Mouse (Mus musculus): ENCODE data around the gene Tgfb1. TPM values are rescaled to one million over a fixed set of nuclear protein-coding genes. Genes with fewer than 3 reads are reported as not detected.
A peak's percentile ranks its signal among the peaks of the same experiment; 100 is the strongest.
"Not testable (repeated sequence)": the region's sequence is repeated elsewhere in the genome, so short reads cannot be mapped to it uniquely, and the experiment has no call there.

The Tgfb1 gene
- total RNA-seq, 2 experiments from 2014 or later = 21.4 to 24.6 TPM

GRCm38 (mm10) chr7:25703793-25704494, 17.1 kb downstream of the Tgfb1 start:
- DNase-seq (ENCODE audit: low spot score in 2 of 2) = no peak

DNA sequence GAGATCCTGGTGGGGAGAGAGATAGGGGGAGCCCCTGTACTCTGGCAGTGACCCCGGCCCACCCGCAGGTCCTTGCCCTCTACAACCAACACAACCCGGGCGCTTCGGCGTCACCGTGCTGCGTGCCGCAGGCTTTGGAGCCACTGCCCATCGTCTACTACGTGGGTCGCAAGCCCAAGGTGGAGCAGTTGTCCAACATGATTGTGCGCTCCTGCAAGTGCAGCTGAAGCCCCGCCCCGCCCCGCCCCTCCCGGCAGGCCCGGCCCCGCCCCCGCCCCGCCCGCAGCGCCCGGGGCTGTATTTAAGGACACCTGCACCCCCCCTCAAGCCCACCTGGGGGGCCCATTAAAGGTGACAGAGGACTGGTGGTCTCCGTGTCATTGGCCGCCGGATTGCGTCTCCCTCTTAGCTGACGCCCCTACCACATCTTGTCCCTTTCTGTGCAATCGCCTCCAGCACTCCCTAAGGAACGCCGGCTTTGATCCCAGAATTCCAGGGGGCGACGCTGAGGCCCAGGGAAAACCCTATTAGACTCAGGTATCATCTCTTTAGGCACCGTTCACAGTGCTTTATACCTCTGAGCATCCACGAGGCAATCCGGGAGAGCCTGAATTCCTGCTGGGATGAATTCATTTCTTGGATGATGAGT, 18.0 kb downstream of the Tgfb1 start:
- DNase-seq (ENCODE audit: low spot score in 2 of 2) = no peak

GRCm38 (mm10) chr7:25705801-25706251, 19.0 kb downstream of the Tgfb1 start:
- no peak for DNase-seq (ENCODE audit: low spot score in 2 of 2)

GRCm38 (mm10) chr7:25706578-25707170, 19.9 kb downstream of the Tgfb1 start:
- no peak for DNase-seq (ENCODE audit: low spot score in 2 of 2)

DNA sequence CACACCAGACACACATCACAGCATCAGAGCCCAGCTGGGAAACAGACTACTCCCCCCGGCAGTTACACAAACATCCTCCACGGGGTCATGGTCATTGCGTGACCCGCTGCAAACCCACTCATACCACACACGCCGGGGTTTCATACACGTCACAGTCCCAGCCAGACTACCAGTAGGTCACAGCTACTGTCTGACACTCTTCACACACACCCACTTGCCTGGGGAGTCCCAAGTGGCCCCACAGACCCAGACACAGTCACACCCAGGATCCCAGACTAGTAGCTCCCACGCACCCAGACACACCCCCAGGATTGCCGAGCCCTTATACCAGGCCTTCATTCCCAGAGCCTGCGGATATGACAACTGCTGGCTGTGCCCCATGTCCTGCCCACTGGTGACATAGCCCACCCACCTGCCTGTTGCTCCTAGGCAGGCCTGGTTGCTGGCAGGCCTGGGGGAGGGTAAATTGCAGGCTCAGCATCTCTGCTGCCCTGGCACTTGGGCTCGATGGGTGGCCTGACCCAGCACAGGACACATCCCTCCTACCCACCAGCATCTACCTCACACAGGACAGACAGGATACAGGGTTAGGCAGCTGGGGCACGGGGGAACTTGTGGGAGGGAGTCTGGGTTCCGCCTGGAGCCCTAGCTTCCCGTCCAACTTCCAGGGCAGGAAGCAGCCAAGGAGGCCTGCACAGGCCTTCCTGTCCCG, 20.9 kb downstream of the Tgfb1 start:
- no peak for DNase-seq (ENCODE audit: low spot score in 2 of 2)

DNA sequence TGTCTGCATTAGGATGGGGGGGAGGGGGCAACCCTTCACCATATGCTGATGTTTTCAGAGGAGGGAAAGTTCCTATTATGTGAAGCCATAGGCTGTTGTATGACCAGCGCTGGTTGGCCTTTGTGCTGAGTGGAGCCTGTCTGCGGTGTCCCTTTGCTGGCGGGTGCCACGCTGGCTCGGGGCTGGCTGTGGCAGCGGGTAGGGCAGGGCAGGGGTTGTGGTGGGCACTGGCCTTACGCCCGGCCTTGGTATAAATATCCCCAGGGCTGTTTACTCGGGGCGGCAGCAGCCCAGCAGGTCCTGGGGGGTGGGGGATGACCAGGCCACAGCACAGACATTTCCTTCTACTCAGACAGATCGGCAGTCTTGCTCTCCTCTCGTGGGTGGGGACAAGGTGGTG, 23.2 kb downstream of the Tgfb1 start:
- peak in 1 of 2 experiments; percentile 30 for DNase-seq (ENCODE audit: low spot score in 2 of 2)

DNA sequence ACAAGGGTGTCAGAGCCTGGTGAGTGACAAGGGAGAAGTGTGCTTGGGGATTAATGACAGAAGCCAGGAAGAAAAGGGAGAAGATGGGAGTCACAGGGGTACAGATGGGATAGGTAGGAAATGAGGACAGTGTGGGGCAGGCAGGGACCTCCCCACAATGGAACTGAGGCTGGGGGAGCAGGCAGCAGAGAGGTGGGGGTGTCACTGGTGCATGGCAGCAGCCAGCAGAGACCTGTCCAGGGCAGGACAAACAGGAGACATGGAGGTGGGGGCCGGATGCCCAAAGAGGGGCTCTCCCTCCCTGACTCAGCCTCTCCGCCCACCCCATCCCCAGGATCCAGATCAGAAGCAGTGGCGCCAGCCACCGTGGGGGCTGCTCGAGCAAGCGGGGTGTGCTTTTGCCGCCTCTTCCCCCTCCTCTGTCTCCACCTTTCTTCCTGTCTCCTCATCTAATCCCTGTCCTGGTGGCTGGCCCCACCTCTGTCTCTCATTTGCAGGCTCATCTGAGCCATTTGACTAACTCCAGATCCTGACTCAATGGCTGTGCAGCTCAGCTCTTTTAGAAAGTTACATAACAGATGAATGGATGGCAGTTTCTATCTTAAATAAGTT, 23.8 kb downstream of the Tgfb1 start:
- peak in 1 of 2 experiments; percentile 15 for DNase-seq (ENCODE audit: low spot score in 2 of 2)

DNA sequence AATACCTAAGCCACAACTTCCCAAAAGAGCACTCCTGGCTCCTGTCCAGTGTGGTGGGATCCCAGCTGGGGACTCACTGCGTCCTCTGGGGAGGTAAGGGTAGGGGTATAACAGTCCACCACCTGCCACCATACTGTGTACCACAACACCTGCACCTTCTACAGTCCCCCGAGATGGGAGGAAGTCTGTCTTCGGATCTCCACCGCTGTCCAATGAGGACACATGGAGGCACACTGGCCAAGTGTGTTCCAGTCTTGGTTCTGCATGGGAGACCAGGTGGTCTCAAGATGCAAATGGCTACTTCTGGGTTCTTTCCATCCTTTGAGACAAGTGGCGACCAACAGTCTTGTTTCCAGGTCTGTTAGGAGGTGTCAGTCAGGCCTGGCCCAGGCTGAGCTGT, 24.4 kb downstream of the Tgfb1 start:
- peak in 1 of 2 experiments; percentile 9 for DNase-seq (ENCODE audit: low spot score in 2 of 2)

DNA sequence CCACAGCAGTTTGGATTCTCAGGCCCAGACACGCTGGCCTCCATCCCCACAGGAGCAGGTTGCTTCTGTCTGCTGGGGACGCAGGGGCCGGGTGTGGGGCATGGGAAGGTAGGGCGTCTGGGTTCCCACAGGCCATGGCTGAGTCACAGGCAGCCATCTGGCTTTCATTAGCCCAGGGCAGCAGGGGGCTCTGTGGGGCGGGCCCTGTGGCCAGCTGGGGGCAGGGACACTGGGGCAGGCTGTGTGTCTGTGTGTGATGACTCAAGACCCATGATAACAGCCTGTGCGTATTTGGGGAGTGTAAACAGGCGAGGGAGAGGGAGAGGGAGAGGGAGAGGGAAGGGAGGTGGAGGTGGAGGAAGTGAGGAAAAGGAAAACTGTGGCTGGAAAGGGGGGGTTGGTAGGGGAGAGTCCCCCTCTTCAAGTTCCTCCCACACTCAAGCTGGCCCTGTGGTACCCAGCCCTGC, 25.0 kb downstream of the Tgfb1 start:
- DNase-seq (ENCODE audit: low spot score in 2 of 2) = peak in 1 of 2 experiments; percentile 19

DNA sequence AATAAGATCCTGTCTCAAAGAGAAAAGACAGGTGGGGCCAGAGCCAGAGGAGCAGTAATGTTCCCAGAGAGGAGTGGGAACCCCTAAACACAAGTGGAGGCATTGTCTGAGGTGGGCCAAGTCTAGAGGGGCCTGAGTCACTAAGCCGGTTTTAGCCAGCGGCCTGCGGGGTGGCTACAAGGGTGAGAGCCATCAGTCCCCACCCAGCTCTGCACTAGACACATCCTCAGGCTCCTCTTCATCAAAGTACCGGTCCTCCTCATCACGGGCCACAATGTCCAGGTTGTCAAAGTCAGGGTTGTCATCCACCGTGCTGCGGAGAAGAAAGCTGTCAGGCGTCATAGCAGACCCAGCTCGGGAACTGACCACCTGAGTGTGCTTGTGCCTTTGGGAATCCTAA, 26.0 kb downstream of the Tgfb1 start:
- DNase-seq (ENCODE audit: low spot score in 2 of 2) = peak in 1 of 2 experiments; percentile 6

DNA sequence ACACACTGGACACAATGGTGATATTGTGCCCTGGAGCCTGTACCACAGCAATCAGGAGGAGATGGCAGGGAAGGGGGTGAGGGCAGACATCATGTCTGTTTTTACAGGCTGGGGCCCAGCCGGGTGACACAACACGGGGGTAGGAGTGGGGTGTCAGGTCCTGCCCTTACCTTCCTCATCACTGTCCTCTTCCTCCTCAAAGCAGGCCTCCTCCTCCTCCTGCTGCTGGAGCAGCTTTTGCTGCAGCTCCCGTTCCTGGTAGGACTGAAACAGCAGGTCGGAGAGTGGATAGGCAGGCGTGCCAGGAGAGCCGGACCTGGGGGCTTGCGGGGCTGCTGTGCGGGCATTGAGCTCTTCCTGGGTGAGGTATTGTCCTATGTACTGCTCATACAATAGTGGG, 27.8 kb downstream of the Tgfb1 start:
- peak in 1 of 2 experiments; percentile 8 for DNase-seq (ENCODE audit: low spot score in 2 of 2)

DNA sequence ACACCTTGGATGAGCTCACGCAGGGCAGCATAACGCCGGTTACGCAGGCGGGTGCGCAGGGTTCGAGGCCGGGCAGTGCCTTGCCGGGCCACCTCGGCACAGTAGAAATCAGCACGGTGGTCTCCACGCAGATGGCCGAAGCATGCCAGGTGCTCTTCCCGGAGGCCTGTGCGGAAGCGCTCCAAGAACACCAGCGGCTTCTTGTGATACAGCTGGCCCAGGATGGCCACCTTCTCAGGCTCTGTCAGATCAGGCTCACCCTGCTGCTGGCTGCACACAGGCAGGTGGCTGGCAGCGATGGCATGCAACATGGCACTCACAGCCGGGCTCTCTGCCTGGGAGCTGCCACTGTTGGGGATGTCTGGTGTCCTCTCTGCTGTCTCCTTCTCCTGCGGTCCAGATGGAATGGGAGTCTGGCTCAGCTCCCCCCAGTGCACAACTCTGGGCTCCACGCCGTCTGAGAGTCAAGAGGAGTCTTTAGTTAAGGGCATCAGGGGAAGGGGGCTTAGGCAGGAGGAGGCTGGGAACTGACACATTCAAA, 29.0 kb downstream of the Tgfb1 start:
- peak in 1 of 2 experiments; percentile 6 for DNase-seq (ENCODE audit: low spot score in 2 of 2)

- no peak for DNase-seq (ENCODE audit: low spot score in 2 of 2)
Measured at GRCm38 (mm10) chr7:25717478-25717877, 30.7 kb downstream of the Tgfb1 start.

DNA sequence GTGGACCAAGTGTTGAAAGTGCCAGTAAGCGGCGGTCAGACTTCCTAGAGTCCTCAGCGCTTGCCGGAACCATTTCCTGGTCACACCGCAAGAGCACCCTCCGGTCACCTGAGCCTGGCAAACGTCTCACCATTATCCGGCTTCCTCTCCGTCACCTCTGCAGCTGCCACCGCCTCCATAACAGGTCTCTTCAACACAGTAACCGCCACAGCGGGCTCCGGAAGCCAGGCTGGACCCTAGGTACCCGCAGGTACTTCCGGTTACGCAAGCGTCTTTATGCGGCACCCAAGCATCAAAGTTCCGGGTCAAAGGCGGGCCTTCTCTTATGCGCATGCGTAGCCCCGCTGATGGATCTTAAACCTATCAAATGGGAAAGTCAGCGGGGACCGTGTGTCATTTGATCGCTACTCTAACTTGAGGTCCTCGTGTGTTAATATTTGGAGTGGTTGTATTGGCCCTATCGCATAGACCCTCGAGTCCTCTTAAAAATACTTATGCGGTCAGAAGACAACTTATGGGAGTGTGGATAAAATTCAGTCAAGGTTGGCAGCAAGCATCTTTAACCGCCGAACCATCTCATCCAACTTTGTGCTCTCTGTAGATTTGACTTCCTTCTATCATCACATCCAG, 32.1 kb downstream of the Tgfb1 start, which contains the start of gene Ccdc97:
Gene Ccdc97, minus strand, starts transcription at position 301 of the 630 bp plus-strand sequence.
- DNase-seq (ENCODE audit: low spot score in 2 of 2) = peak; percentile 80 to 89

DNA sequence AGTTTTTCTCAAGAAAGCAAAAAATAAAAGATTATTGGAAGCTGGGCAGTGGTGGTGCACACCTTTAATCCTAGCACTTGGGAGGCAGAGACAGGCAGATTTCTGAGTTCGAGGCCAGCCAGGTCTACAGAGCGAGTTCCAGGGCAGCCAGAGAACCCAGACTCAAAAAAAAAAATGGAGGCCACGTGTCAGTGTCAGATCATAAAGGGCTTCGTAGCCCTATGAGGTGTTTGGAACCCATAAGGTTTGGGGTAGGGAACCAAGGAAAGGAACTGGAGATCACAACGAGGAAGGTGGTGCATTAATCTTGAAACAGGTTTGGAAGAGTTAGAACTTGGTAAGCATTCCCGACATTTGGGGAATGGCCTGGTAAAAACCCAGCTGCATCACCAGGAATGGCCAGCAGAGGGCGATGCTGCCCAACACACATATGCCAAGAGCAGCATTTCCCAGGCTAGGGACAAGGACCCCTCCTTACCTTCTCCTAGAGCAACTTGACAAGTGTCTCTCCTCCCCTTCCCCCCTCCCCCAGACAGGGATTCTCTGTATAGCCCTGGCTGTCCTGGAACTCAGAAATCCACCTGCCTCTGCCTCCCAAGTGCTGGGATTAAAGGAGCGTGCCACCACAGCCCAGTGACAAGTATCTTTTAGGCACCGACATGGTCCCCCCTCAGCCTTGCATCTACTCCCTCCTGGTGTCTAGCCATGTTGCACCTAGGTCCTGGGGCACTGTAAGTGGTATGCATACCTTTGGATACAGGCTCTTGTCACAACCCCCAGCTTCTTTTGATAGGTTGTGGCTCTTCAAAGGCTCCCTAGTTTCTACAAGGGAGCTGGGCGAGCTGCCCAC, 33.2 kb downstream of the Tgfb1 start:
- peak; percentile 54 to 72 for DNase-seq (ENCODE audit: low spot score in 2 of 2)

GRCm38 (mm10) chr7:25720760-25721159, 34.0 kb downstream of the Tgfb1 start:
- DNase-seq (ENCODE audit: low spot score in 2 of 2) = no peak

DNA sequence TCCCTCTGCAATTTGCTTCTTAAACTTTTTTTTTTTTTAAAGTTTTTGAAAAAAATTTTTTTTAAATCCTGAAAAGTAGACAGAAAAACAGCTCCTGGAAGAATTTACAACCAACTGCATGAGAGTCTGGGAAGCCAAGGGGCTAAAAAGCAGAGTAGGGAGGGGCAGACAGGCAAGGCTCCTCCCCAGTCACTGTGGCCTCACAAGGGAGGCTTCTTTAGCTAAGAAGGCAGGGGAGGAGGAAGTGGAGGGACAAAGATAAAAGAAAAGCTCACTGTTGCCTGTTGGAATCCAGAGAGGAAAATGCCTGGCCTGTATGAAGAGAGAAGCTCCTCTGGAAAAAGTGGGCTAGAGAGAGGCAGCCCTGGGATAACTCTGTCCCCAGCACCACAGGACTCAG, 35.0 kb downstream of the Tgfb1 start:
- DNase-seq (ENCODE audit: low spot score in 2 of 2) = not testable (repeated sequence)

- DNase-seq (ENCODE audit: low spot score in 2 of 2) = no peak
Measured at GRCm38 (mm10) chr7:25725886-25726285, 39.1 kb downstream of the Tgfb1 start.

DNA sequence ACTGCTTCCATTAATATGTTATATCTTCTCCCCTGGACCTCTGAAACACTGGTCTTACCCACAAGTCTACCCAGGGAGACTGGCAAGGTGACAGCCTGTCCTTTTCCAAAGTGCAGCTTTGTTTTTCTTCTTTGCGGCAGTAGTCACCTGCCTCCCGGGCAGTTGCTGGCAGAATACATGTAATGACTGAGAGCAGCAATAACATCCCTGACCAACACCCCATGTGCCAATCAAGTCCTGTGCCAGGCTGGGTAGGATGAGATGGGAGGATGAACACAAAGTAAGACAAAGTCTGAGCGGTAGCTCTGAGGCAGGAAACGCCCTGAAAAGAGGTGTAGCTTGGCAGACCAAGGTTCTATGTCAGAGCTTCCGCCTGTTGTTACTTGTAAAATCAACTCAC, 41.0 kb downstream of the Tgfb1 start:
- no peak for DNase-seq (ENCODE audit: low spot score in 2 of 2)

All from gastrocnemius, postnatal 4 days (tissue).